Mouse (Mus musculus) ES-Bruce4 (cell line): ENCODE measurements at regions not wholly inside any gene's neighbourhood (a gene's known extent, or its start where the extent isn't known, plus 50 kb on each side); places are given as distances from the start of the nearest gene placed in this dataset.

Experiments
- CTCF ChIP-seq: IDR thresholded peaks from one replicate; pipeline ENCODE4 v1.8.1; 2011; ENCODE audit warnings: low read depth, low read length
- EP300 ChIP-seq: IDR thresholded peaks from 2 replicates; pipeline ENCODE4 v1.6.1; 2011; ENCODE audit warnings: low read depth, low read length; ENCODE audit not compliant: insufficient read depth

DNA sequence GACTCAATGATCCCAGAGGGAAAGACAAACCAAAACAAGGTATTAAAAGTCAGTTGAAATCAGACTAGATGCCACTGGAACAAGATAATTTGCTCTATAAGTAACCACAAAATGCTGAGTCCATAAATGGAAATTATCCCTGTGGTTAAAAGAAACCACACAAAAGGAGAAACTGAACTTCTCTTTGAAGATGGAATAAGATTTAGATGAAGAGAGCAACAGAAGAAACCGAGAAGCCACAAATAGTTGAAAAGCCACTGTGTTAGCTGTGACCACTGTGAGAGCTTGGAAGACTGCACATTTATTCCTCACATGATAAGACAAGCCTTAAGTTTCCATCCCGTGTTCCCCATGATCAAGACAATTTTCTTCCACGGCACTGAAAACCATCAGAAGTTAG is 271.8 kb upstream of the Mad2l1 start:
- no peak for TF ChIP-seq EP300
- no peak for TF ChIP-seq CTCF
